Mouse (Mus musculus) telencephalon, adult 2 months (tissue): Measurements from ENCODE around the gene Dnajc5.

Source experiments
- DNase-seq: peaks from one replicate; pipeline ENCODE4 v3.0.0-alpha.2; 2011; ENCODE audit warnings: low read depth, low spot score

Dnajc5 gene

DNA sequence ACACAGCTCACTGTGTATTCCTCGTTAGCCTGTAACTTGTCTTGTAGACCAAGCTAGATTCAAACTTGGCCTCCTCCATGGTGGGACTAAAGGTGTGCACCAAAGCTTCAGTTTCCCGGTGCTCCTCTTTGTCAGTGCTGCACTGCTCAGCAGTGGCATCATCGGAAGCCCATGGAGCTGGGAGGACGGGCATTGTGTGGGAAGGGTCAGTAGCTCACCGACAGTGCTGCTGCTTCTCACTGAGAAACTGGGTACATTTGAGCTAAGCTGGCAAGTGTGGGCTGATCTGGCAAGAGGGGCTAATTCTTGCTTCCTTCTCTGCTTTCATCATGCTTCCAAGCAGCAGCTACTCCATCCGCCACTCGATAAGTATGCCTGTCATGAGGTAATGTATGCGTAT lies 9.1 kb upstream of the Dnajc5 start:
- DNase-seq: no peak

DNA sequence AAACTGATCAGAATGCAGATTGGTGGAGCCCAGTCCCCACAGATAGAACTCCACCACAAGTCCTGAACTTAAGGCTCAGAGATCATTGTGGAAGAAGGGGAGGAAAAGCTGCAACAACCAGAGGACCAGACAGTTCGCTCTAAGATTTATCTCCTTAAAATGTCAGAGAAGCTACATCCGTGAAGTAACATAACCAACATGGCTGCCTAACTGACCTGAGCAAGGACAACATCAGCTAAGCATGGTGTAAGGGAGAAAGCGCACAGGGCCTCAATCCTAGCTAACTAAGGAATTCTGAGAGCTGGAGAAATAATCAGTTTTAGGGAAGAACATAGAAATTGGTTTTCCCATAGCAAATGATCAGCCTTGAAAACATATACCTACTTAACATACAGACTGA lies 1.1 kb upstream of the Dnajc5 start:
- no peak for DNase-seq

DNA sequence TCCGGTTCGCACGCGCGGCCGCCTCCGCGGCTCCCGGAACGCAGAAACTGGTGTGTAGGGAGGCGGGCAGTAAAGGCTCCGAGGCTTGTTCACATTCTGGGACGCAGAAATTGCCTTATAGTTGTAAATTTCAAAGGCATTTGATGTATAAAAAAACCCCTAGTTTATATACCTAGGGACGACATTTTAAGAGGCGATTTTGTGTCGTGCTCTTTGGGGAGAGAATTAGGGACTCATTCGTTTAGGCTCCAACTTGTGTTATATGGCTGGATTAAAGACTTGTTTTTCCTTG lies 597 bp downstream of the Dnajc5 start:
- no peak for DNase-seq

DNA sequence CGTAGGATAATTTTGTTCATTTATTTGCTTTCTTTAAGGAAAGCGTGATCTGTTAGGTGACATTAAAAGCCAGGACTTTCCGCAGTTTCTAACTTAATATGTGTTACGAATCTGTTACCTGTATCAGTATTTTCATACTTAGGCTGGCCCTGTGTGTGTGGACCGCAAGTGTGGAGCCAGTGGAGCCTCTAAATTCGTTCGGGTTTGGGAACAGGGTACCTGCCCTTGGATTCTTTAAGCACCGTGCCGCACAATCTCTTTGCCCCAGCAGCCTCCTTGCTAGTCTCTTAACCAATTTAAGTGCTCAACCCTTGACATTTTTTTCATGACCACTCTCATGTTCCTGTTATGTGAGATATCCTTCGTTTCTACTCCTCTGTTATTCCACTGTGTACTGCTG lies 1.2 kb downstream of the Dnajc5 start:
- no peak for DNase-seq

DNA sequence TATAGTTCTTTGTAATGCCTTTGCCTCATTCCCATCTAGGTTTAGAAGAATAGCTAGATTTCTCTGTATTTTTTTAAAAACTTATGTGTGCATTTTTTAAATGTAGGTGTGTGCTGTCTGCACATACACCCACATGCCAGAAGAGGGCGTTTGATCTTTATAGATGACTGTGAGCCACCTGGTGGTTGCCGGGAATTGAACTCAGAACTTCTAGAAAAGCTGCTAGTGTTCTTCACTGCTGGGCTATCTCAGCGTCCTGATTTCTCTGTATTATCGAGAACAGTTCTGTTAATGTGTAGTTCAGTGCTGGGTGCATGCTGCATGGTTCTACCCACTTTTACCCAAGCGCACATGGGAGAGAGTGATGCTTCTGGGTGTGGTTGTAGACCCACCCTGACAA lies 2.5 kb downstream of the Dnajc5 start:
- DNase-seq: no peak

DNA sequence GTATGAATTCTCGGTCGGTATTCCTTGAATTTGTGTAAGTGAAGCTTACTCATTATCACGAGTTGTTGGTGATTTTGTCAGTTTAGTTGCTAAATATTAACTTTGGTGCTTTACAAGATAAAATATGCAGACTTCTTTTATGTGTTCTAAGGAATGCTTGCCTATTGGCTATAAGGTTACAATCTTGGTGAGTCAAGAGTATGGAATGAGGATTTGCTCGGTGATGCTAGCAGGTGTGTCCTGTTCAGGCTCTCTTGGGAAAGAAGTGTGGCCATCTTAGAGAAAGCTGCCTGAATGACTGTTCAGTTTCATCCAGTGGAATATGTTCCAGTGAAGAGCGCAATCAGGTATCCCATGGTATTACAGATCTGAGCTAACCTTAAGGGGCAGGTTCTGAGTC lies 5.2 kb downstream of the Dnajc5 start:
- DNase-seq: no peak

DNA sequence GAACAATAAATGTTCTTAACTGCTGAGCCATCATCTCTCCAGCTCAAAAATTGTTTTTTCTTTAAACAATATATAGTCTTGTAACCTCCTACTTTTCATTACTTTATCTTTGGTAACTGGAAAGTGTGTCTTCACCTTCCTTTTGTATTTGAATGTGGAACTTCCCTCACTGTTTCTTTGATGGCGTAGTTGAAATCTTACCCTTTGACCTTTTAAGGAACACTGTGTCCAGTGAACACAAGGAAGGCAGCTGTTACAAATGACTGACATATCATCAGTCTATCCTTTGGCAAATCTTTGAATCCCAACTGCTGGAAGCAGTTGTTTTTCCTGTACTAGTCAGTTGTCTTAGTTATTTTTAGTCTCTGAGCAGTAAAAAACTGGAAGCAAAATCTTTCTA lies 8.8 kb downstream of the Dnajc5 start:
- no peak for DNase-seq

DNA sequence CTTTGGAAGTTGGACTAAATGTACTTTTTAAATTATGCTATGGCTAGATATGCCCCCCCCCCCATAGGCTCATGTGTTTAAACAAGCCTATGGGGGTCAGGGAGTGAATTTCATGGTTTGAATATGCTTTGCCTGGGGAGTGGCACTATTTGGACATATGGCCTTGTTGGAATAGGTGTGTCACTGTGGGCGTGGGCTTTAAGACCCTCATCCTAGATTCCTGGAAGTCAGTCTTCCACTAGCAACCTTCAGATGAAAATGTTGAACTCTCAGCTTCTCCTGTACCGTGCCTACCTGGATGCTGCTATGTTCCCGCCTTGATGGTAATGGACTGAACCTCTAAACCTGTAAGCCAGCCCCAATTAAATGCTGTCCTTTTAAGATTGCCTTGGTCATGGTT lies 12.3 kb downstream of the Dnajc5 start:
- no peak for DNase-seq

DNA sequence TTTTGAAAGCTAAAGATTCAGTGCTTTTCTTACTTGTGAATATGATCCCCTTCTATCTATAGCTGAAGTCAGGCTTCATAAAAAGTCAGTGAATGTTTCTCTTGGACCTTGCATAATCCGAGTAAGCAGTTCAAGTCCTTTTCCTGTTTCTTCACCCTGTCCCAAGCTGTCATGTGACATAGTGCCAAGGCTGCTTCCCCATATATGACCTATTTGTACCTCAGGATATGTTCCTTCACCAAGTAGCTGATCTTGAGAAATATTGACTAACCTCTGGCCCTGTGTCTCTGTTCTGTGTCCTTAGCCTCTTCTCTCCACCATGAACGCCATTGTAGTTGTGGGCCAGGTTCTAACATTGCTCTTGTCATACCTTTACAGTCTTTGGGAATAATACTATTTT lies 16.1 kb downstream of the Dnajc5 start:
- no peak for DNase-seq

DNA sequence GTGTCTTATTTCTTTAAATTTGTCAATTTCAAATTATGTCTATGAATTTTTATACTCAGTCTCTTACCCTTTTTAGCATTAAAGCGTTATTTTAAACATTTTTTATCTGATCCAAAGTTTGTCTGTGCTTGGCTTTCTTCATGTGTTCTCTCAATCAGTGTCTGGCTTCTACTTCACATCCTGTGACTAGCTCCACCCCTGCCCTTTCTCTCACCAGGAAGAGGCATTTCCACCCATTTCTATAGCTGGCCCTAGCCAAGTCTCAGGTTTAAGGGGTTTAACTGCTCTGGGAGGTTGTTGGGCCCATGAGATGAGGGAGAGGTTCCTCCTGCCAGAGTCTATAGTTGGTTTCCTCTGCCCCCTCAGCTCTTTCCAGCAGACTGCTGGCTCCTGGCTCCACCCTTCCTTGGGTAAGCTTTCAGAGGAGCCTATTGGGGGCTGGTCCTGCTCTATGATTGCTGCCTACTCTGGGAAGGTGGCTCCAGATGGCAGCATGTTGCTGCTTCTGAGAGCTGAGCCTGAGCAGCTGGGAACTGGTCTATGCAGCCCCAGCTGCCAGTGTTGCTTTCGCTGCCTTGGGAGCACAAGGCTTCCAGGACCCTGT lies 17.3 kb downstream of the Dnajc5 start:
- DNase-seq: peak; percentile 87

DNA sequence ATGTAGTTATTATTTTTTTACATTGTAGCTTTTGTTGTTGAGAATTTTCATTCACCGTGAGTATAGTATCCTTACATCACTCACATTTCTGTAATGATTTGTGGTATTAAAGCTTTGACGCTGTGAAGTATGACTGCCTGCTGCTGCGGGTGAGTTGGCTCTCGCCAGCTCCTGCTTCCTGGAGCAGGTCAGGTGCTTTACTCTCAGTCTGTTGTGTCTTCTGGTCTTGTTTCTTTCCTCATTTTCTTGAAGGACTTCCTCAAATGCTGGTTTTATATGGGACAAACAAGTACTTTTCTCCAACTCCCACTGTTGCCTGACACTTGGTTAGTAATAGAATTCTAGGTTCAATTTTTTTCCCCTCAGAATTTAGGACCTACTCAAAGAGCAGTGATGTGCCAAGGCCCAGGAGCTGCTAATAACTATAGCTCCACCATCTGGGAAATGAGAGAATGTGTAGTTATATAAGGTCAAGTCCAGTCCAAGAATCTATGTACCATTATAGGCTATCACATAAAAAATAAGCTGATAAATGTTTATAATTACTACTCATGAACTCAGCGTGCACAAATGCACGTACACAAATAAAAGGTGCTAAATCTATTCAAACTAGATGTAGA lies 21.6 kb downstream of the Dnajc5 start:
- DNase-seq: no peak

DNA sequence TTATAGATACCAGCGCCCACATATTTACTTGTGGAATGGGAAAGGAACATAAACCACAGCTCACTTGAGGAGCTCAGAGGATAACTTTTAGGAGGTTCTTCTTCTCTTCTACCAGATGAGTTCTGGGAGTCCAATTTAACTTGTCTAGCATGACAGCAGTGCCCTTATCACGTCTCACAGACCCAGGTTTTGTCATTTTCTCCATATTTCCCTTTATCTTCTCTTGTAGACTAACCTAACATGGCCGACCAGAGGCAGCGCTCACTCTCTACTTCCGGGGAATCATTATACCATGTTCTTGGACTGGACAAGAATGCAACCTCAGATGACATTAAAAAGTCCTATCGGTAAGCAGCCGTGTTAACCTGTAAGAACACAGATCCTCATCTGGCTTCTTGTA lies 25.9 kb downstream of the Dnajc5 start:
- DNase-seq: no peak

DNA sequence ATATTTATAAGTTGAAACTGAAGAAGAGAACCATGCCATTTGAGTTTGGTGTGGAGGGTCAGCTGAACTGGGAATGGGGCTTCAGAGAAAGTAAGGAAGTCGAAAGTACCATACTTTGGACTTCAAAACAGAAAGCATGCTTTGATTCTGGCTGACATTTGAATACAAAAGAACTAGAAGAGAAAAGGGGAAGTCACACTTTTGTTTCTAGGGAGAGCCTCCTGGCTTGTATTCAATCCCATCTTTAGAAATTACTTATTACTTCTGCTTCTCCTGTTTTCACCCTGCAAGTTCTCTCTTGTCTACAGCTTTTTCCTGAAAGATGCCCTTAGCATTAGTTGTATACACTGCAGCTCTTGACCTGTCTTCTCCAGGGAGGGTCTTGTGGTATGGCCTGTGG lies 27.9 kb downstream of the Dnajc5 start:
- DNase-seq: no peak

DNA sequence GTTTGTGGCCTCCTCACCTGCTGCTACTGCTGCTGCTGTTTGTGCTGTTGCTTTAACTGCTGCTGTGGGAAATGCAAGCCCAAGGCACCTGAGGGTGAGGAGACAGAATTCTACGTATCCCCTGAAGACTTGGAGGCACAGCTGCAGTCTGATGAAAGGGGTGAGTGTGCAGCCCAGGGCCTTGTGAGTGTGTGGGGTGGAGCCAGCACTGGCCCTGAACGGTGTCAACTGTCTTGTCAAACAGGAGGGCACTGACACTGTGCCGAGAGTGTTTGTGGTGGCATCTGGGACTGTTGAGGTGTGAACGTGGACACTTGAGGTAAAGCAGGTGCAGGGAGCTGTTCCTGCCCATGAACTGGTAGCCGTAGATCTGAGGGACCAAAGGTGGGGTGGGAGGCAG lies 28.4 kb downstream of the Dnajc5 start:
- no peak for DNase-seq

DNA sequence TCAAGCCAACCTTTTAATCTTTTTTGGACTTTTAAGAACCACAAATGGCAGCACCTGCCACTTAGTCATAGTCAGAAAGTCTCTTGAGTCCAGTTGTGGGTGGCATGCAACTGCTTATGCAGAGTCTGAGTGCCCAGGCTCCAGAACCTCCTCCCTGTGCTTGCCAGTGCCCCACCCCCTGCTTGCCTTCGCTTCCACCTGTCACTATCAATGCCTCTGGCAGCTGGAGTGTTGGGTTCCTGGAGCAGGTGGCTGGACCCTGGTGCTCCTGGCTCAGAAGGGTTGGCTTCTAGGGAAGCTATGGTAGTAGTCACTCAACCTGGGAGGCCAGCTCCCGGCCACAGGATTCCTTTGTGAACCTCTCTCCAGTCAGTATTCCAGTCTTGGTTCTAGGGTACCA lies 29.9 kb downstream of the Dnajc5 start:
- DNase-seq: no peak

DNA sequence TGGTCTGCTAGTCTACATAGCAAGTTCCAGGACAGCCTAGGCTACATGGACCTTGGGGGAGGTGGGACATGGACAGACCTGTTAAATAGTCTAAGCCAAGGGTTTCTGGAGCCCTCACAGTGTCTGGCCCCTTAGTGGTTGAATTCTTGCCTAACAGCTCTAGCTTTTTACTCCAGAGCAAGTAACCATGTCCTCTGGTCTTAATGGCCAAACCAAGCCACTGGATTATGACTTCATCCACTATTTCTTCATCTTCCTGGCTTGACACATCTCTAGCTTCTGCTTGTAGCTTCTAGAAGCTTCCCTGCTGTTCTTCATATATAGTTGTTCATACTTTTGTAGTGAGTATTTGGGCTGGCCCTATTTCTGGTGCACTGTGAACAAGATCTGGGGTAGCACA lies 33.5 kb downstream of the Dnajc5 start:
- no peak for DNase-seq

DNA sequence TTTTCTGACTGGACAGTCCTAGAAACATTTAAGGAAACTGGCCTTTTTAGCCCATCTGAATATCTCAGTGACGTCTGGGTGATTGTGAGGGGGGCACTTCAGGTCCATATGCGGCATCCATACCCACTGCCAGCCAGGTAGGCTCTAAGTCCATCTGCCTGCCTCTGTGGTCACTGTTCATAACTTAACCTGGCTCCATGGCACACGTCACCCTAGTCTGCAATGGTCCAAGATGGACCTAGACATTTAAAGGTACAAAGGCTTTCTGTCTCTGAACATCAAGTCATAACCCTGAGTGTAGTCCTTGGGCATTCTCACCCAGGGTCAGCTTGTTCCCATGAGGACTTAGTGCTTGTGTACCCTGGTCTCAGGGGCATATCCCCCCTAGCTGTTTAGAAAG lies 47.1 kb downstream of the Dnajc5 start:
- DNase-seq: no peak

DNA sequence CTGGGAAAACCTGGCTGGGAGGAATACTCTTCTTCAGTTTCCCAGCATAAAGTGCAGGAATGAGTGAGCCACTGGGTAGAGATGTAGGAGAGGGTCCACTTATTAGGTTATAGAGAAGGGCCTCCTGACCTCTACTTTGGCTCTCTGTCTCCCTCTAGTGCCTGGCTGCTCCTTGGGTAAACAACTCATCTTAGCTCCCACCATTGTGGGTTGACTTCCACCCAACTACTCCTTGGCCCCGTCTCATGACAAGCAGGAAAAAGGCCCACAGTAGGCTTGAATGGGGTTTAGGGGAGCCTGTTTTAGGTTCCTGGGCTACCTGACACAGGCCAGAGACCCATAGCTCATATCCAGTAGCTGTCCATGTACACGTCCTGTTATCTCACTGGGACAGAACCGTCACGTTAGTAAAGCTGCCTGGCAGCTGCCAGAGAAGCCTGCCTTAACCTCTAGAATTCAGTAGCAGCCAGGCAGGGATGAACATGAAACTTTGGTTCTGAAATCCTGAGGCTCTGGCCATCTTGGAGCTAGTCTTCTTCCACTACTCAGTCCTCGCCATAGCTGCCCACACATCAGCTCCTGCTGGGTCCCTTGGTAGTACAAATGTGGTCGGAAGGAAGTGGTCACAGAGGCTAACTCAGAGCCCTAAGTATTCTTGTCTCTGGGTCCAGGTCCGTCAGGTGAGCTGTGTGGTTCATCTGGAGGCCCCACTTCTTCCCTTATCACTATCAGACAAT lies 48.2 kb downstream of the Dnajc5 start:
- no peak for DNase-seq

DNA sequence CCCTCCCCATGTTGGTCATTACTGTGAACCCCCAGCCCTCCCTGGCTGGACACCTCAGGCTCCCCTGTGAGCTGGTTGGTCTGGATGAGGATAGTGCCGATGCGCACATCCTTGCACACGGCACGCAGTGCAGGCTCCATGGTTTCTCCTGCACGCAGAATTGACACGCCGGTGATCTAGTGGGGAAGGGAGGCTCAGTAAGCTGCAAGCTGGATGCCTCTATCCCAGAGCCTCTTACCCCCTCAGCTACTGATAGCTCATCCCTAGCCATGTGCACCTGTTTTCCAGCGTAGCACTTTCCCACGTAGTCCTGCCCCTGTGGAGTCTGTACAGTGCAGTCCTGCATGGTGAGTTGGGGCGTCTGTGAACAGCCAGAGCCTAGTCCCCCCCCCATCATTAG lies 49.6 kb downstream of the Dnajc5 start:
- no peak for DNase-seq

DNA sequence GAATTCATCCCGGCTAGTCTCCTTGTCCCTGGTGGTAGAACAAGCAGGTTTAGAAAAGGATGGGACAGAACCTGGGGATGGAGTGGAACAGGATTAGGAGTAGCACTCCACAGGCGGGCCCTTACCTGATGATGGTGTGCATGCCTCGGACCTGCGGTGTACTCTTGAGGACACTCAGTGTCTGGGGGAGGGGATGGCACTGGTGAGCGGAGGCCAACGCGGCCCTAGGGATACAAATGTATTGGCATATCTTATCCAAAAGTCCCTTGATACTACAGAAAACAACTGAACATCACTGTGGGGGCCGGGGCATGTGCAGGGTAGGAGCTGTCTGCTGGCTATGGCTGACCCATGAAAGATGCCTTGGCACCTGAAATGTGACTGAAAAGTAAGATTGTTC lies 50.1 kb downstream of the Dnajc5 start:
- DNase-seq: no peak

DNA sequence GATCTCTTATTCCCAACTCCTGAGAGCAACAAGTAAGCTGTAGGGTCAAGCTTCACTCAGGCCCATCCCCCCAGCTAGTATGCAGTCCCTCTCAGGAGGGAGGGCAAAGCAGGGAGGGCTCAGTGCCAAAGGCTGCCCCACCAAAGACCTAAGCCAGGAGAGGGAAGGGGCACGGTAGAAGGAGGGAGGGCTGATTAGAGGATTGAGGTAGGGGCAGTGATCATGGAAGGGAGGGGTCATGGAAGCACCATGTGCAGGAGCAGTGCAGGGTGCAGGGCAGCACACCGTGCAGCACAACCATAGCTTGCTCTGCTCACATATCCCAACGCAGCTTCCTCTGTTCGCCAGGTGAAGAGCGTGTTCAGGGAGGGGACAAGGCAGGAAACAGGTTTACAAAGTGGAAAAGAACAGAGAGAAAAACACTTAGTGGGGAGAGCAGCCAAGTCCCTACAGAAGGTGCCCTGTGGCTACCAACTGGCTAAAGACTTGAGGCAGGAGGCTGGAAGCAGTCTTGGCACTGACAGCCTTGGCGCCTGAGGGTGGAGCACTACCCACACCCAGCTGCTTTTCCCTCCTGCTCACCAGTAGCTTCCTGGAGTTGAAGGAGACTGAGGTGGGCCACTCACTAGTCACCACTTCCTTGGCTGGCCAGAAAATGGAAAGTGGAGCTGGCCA lies 50.8 kb downstream of the Dnajc5 start:
- no peak for DNase-seq

DNA sequence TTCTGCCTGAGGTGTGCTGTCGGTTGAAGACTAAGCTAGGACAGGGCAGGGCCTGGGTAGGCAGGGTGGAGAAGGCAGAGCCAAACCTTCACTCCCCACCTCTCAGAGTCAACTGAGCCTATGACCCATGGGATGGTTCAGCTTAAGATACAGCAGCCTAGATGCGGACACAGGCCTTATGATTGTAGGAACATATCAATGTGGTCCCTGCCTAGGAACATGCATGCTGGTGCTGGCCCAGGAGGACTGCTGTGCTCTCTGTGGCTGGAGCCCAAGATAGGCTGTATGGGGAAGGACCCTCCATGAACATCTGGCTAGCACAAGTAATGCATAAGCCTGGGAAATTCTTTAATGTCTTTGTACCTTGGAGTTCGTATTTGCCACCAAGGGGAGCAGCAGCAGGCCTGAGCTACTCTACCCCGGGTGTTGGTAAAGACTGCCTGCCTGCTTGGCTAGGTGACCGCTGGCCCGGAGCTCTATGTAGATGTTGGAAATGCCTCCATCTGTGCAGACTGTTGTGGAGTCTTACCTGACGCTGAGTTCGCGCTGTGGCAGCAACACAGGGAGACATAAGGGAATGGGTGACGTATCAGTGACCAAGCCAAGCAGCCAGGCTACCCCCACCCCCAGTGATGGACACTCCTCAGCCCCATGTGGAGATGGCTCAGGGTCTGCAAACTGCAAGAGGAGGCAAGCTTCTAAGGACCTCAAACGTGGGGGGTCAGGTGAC lies 51.8 kb downstream of the Dnajc5 start:
- no peak for DNase-seq
